Mouse (Mus musculus) gastrocnemius, adult 2 months (tissue): ENCODE data around the gene Kdelc2. TPM values are rescaled to one million over a fixed set of nuclear protein-coding genes. Genes with fewer than 3 reads are reported as not detected.

Experiments
- DNase-seq: peaks from one replicate; pipeline ENCODE4 v3.0.0; 2022
- H3K27ac ChIP-seq: fragments of 200-600 bp; 2 replicates; pipeline ENCODE4 v1.8.1; 2022; ENCODE audit warnings: mild to moderate bottlenecking
- H3K4me3 ChIP-seq: fragments of 200-600 bp; 2 replicates; pipeline ENCODE4 v1.8.1; 2022; ENCODE audit warnings: mild to moderate bottlenecking, moderate library complexity
- CTCF ChIP-seq: fragments of 200-600 bp; IDR thresholded peaks from 2 replicates; pipeline ENCODE4 v1.8.1; 2022; ENCODE audit warnings: antibody characterized with exemption, mild to moderate bottlenecking, moderate library complexity
- intact Hi-C: fragments of 180-260 bp; cut with DNase I; formaldehyde crosslinking; loops from one replicate; pipeline ENCODE4 v1.15.1; 2025
- total RNA-seq, 2 experiments: library from RNA; stranded (reverse); gene quantifications; 2 replicates each; pipeline ENCODE4 v1.2.3; 2021

The Kdelc2 gene
- total RNA-seq, 2 experiments from 2014 or later: 4.2 to 5.4 TPM

- Histone ChIP-seq H3K27ac (no peak overlapping the region), H3K4me3 (no peak overlapping the region)
- no peak for DNase-seq
- TF ChIP-seq CTCF: no peak
- intact Hi-C loops: loop anchor here (1.0 kb wide), 1 partner anchor 144 kb away; no protein-coding TSS in a partner anchor
Observed at GRCm38 (mm10) chr9:53397685-53398387, 14.0 kb downstream of the Kdelc2 start.

DNA sequence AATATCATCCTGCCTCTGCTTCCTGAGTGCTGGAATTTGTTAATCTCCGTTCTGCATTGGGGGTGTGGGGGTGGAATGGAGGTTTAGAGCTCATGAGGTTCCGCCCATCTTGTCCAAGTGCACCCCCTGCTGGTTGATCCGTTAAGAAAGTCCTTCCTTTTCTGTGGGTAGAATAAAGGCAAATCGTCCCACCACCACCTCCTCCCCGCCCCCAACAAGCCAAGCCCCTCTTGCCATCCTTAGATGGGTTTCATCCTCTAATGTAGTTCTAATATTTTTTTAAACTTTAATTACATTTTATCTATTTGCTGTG, 14.5 kb downstream of the Kdelc2 start:
- TF ChIP-seq CTCF: peak; percentile 70
- no peak overlapping the region for H3K27ac ChIP-seq
- H3K4me3 ChIP-seq: no peak overlapping the region
- intact Hi-C loops: loop anchor here (1.0 kb wide), 1 partner anchor 144 kb away; no protein-coding TSS in a partner anchor
- peak; percentile 67 for DNase-seq

DNA sequence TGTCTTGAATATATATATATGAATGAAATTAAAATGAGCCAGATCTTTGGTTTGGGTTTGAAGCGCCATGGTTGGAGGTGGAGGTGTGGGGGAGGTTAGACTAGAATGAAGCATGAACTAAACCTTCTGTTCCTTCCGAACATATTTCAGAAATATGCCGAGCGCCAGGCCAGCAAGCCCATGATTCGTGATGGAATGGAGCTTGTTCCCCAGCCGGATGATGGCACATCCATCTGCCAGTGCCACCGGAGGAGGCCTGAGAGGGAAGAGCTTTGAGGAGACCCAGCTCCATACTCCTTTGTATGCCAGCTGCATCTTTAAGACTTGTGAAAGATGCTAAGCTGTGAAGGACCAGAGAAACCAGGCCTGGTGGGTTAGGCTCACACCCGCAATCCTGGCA, 15.7 kb downstream of the Kdelc2 start:
- Histone ChIP-seq H3K4me3 (no peak overlapping the region), H3K27ac (no peak overlapping the region)
- intact Hi-C loops: no loop called here
- DNase-seq: no peak
- no peak for TF ChIP-seq CTCF

- no peak overlapping the region for H3K27ac ChIP-seq
- intact Hi-C loops: no loop called here
- H3K4me3 ChIP-seq: no peak overlapping the region
- DNase-seq: no peak
- TF ChIP-seq CTCF: no peak
Observed at GRCm38 (mm10) chr9:53400696-53401095, 16.9 kb downstream of the Kdelc2 start.

DNA sequence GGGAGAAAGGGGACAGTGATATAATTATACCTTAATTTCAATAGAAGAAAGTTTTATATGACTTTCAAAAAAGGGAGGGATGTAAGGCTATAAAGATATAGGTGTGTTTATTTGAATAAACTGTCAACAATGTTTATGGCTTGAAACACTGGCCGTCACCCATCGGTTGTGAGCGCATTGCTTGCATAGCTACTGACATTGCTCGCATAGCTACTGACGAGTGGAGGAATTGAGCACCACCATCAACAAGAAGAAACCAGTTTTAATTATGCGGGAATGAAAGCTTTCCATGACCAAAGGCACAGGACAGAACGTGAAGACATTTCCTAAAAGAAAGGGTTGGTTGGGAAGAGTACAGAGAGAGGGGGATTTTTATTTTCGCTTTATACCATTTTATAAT, 17.3 kb downstream of the Kdelc2 start:
- TF ChIP-seq CTCF: no peak
- Histone ChIP-seq H3K4me3 (no peak overlapping the region), H3K27ac (no peak overlapping the region)
- intact Hi-C loops: no loop called here
- DNase-seq: no peak

GRCm38 (mm10) chr9:53402291-53402711, 18.5 kb downstream of the Kdelc2 start, which contains the start of gene 4930550C14Rik:
Gene 4930550C14Rik (plus strand): TSS chr9:53402325.
- peak within 1 kb of the TSS; percentile 38; the same call in 1 of the 2 replicates for H3K27ac ChIP-seq
- H3K4me3 ChIP-seq: peak within 1 kb of the TSS; percentile 64
- intact Hi-C loops: no loop called here
- DNase-seq: no peak
- no peak for TF ChIP-seq CTCF

- no peak for DNase-seq
- intact Hi-C loops: no loop called here
- Histone ChIP-seq H3K27ac (peak overlapping the region; percentile 38; the same call in 1 of the 2 replicates), H3K4me3 (peak overlapping the region; percentile 64)
- no peak for TF ChIP-seq CTCF
Observed at GRCm38 (mm10) chr9:53402991-53403390, 19.2 kb downstream of the Kdelc2 start.

DNA sequence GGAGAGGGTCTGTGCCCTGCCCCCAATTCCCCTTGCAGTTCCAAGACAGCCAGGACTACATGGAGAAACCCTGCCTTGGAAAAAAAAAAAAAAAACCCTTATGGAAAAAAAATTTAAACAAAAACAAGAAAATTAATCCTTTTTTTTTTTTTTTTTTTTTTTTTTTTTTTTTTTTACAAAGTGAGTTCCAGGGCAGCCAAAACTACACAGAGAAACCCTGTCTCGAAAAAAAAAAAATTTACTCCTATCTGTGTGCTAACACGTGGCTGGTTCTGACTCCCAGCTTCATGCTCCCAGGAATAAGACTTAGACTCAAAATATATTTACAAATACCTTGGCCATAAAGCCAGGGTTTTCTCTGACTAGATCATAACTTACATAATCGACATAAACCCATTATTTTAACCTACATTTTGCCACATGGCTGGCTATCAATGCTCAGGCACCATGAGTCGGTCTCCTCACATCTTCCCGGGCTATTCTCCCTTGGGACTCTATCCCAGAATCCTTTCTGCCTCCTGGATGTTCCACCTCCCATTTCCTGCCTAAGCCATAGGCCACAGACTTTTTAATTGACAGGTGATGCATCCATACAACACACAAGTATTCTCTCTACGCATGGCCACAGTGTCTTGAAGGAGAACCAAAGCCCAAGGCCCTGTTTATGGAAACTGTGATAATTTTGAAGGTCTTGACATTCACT, 20.4 kb downstream of the Kdelc2 start:
- Histone ChIP-seq H3K4me3 (no peak overlapping the region), H3K27ac (no peak overlapping the region)
- TF ChIP-seq CTCF: no peak
- intact Hi-C loops: no loop called here
- DNase-seq: no peak

- TF ChIP-seq CTCF: no peak
- peak; percentile 67 for DNase-seq
- intact Hi-C loops: no loop called here
- Histone ChIP-seq H3K4me3 (peak overlapping the region; percentile 60), H3K27ac (peak overlapping the region; percentile 38)
Observed at GRCm38 (mm10) chr9:53404753-53405722, 21.2 kb downstream of the Kdelc2 start.

- intact Hi-C loops: no loop called here
- H3K4me3 ChIP-seq: no peak overlapping the region
Observed at GRCm38 (mm10) chr9:53408548-53408947, 24.7 kb downstream of the Kdelc2 start.

DNA sequence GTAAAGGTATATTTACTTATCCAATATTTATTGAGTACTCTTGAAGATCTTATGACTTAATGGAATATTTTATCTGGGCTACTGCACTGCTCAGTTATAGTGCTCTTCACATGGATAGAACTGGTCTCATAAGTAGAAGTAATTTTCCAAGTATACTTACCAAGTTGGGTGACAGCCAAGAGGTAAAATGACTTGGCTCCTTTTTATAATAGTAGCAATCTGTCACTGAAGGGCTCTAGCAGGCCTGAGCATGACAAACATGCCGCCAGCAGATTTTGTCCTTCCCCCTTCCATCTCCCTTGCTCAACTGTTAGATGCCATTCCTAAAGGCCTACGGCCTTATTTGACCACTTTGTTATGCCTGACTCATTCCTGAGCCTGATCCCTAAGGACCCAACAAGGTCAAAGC, 25.1 kb downstream of the Kdelc2 start:
- H3K4me3 ChIP-seq: no peak overlapping the region
- no peak overlapping the region for H3K27ac ChIP-seq
- DNase-seq: no peak
- intact Hi-C loops: no loop called here
- TF ChIP-seq CTCF: no peak

More at GRCm38 (mm10) chr9:53408548-53408947, 24.7 kb downstream of the Kdelc2 start:
- no peak for DNase-seq
- no peak for TF ChIP-seq CTCF
- H3K27ac ChIP-seq: no peak overlapping the region

DNA sequence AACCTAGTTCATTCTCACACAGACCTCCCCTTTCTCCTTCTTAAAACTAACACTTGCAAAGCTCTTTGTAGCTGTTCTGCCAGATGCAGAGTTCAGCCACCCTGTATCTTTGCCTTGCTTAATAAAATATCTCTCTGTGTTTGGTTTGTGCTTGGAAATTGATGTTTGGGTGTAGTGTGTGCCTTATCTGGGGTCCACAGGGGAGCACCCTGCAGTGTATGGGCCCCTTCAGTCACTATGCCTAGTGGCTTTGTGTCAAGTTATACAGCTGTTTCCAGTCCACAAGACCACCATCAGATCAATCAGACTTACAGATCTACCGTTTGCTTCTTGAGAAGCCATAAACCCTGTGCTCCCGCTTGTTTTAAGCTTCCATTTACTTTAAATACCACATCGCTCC, 25.6 kb downstream of the Kdelc2 start:
- no peak overlapping the region for H3K27ac ChIP-seq
- H3K4me3 ChIP-seq: no peak overlapping the region
- no peak for TF ChIP-seq CTCF
- no peak for DNase-seq
- intact Hi-C loops: no loop called here
